Mouse (Mus musculus): ENCODE measurements at regions not wholly inside any gene's neighbourhood (a gene's known extent, or its start where the extent isn't known, plus 50 kb on each side); places are given as distances from the start of the nearest gene placed in this dataset.

GRCm38 (mm10) chr13:119045112-119045511 lies 375.5 kb downstream of the Fgf10 start:
- no peak for TF ChIP-seq POLR2A (IDR thresholded peaks at IDR 0.05; ENCODE audit: control insufficient read depth, extremely low read depth, insufficient read depth, low read length, poor library complexity)
- TF ChIP-seq CTCF (IDR thresholded peaks at IDR 0.05; ENCODE audit: borderline replicate concordance, control insufficient read depth, extremely low read depth, insufficient read depth, low read length, poor library complexity) = no peak

Data from thymus, adult 2 months (tissue).